Mouse (Mus musculus) ES-E14 (cell line): ENCODE measurements at regions not wholly inside any gene's neighbourhood (a gene's known extent, or its start where the extent isn't known, plus 50 kb on each side); places are given as distances from the start of the nearest gene placed in this dataset.
A peak's percentile ranks its signal among the peaks of the same experiment; 100 is the strongest.

Experiments used
- DNase-seq: peaks from one replicate; pipeline ENCODE4 v3.0.0-alpha.2; 2013; ENCODE audit warnings: low read depth, low spot score
- H3K27ac ChIP-seq: 2 replicates; pipeline ENCODE4 v1.5.1; 2012; ENCODE audit warnings: low read depth, mild to moderate bottlenecking, low read length, moderate library complexity, mixed read lengths; ENCODE audit not compliant: poor library complexity, insufficient read depth, severe bottlenecking
- H3K36me3 ChIP-seq: 2 replicates; pipeline ENCODE4 v1.6.1; 2012; ENCODE audit warnings: mild to moderate bottlenecking, low read length, moderate library complexity, mixed read lengths; ENCODE audit not compliant: control insufficient read depth, poor library complexity, insufficient read depth, severe bottlenecking
- H3K4me1 ChIP-seq, 2 experiments: fragments of 150-350 bp in 1 of 2; sonication (generic) in 1 of 2; 2 replicates each; pipeline ENCODE4 v1.6.1; 2012; ENCODE audit warnings: low read length in 2 of 2, mild to moderate bottlenecking in 1 of 2, mixed read lengths in 1 of 2; ENCODE audit not compliant: control insufficient read depth in 2 of 2, insufficient read depth in 2 of 2, poor library complexity in 1 of 2
- H3K4me3 ChIP-seq, 2 experiments: fragments of 150-350 bp in 1 of 2; sonication (generic) in 1 of 2; 2 replicates each; pipeline ENCODE4 v1.5.1; 2012; ENCODE audit warnings: low read length in 2 of 2, low read depth in 1 of 2, mild to moderate bottlenecking in 1 of 2, mixed read lengths in 1 of 2; ENCODE audit not compliant: insufficient read depth in 1 of 2, poor library complexity in 1 of 2, severe bottlenecking in 1 of 2
- H3K9ac ChIP-seq: 2 replicates; pipeline ENCODE4 v1.6.1; 2012; ENCODE audit warnings: low read depth, mild to moderate bottlenecking, low read length, mixed read lengths; ENCODE audit not compliant: poor library complexity, insufficient read depth, severe bottlenecking
- H3K9me3 ChIP-seq: fragments of 150-350 bp; sonication (generic); 2 replicates; pipeline ENCODE4 v1.6.1; 2012; ENCODE audit warnings: low read depth, mild to moderate bottlenecking, low read length; ENCODE audit not compliant: control insufficient read depth, insufficient read depth
- CHD2 ChIP-seq: IDR thresholded peaks from 2 replicates; pipeline ENCODE4 v1.6.1; 2014; ENCODE audit warnings: mild to moderate bottlenecking, low read depth, low read length, inconsistent platforms
- HCFC1 ChIP-seq: IDR thresholded peaks from 2 replicates; pipeline ENCODE4 v1.6.1; 2012; ENCODE audit warnings: low read length, inconsistent platforms, borderline replicate concordance; ENCODE audit not compliant: insufficient read depth
- MAFK ChIP-seq: IDR thresholded peaks from 2 replicates; pipeline ENCODE4 v1.6.1; 2014; ENCODE audit warnings: mild to moderate bottlenecking, low read depth, low read length, inconsistent platforms; ENCODE audit not compliant: insufficient read depth
- ZC3H11A ChIP-seq: IDR thresholded peaks from 2 replicates; pipeline ENCODE4 v1.6.1; 2012; ENCODE audit warnings: low read depth, mild to moderate bottlenecking, inconsistent platforms, low read length, borderline replicate concordance
- ZNF384 ChIP-seq: IDR thresholded peaks from 2 replicates; pipeline ENCODE4 v1.6.1; 2012; ENCODE audit warnings: low read depth, low read length, inconsistent platforms
- in situ Hi-C, 2 experiments: fragments of 600-800 bp; cut with MboI; formaldehyde crosslinking; loops; one replicate each; pipeline ENCODE4 v1.15.1; 2025; ENCODE audit warnings: low sequenced_read_pairs in 2 of 2, inconsistent platforms in 1 of 2; ENCODE audit not compliant: unreplicated experiment in 2 of 2

GRCm38 (mm10) chr16:39431581-39431980, 539.1 kb downstream of the Igsf11 start:
- Histone ChIP-seq H3K27ac (no peak overlapping the region), H3K9ac (no peak overlapping the region), H3K4me1 (no peaks in the 10 kb centered on the region), H3K9me3 (no peaks in the 10 kb centered on the region), H3K4me3 (no peak overlapping the region), H3K36me3 (no peaks in the 10 kb centered on the region)
- no peak for TF ChIP-seq MAFK
- TF ChIP-seq CHD2 = no peak
- TF ChIP-seq HCFC1 = no peak
- no peak for TF ChIP-seq ZNF384
- no peak for TF ChIP-seq ZC3H11A
- no peak for DNase-seq
- in situ Hi-C loops = no loop called here

GRCm38 (mm10) chr16:39445740-39446139, 538.4 kb upstream of the Lsamp start:
- in situ Hi-C loops = no loop called here
- TF ChIP-seq CHD2 (no peak), ZNF384 (no peak), HCFC1 (no peak), ZC3H11A (no peak), MAFK (no peak)
- no peak overlapping the region for H3K27ac ChIP-seq
- H3K36me3 ChIP-seq = no peaks in the 10 kb centered on the region
- H3K9me3 ChIP-seq = no peaks in the 10 kb centered on the region
- H3K4me1 ChIP-seq = no peaks in the 10 kb centered on the region
- no peak overlapping the region for H3K9ac ChIP-seq
- no peak overlapping the region for H3K4me3 ChIP-seq
- no peak for DNase-seq

GRCm38 (mm10) chr16:39453400-39454138, 530.6 kb upstream of the Lsamp start:
- Histone ChIP-seq H3K4me1 (no peaks in the 10 kb centered on the region), H3K9me3 (no peaks in the 10 kb centered on the region), H3K4me3 (no peak overlapping the region), H3K36me3 (no peaks in the 10 kb centered on the region), H3K27ac (no peak overlapping the region), H3K9ac (no peak overlapping the region)
- peak; percentile 2 for DNase-seq
- in situ Hi-C loops = no loop called here
- TF ChIP-seq ZNF384 (no peak), CHD2 (no peak), MAFK (no peak), ZC3H11A (no peak), HCFC1 (no peak)
